Mouse (Mus musculus): ENCODE data around the gene Scml4. TPM values are rescaled to one million over a fixed set of nuclear protein-coding genes. Genes with fewer than 3 reads are reported as not detected.

The Scml4 gene
- polyA plus RNA-seq, 1 experiment from 2014 or later, result 9.3 TPM

- WGBS, result 41% methylated on average over 7 of the region's 7 CpGs
- peak; percentile 48 for DNase-seq (ENCODE audit: low spot score)
These were observed 121.0 kb downstream of the Scml4 start for GRCm38 (mm10) chr10:42980999-42981757.

GRCm38 (mm10) chr10:42984886-42985285, 124.7 kb downstream of the Scml4 start:
- WGBS, result 47% methylated on average over 4 of the region's 4 CpGs
- no peak overlapping the region for H3K4me3 ChIP-seq (replicated peaks; ENCODE audit: low read length)
- H3K9ac ChIP-seq, result no peak overlapping the region
- H3K4me2 ChIP-seq (replicated peaks), result no peak overlapping the region
- no peak for DNase-seq (ENCODE audit: low spot score)
- 0 out of 2 replicates have a peak, but pooled peaks cover 6% of the 10 kb centered on the region for H3K4me1 ChIP-seq (replicated peaks; ENCODE audit: control insufficient read depth, insufficient read depth, low read length)
- no peak for ATAC-seq (ENCODE audit: low FRiP score)
- no peaks in the 10 kb centered on the region for H3K36me3 ChIP-seq (replicated peaks; ENCODE audit: control insufficient read depth, insufficient read depth)
- H3K27ac ChIP-seq, result no peak overlapping the region
- no peaks in the 10 kb centered on the region for H3K9me3 ChIP-seq (ENCODE audit: control insufficient read depth, low read length)
- no peaks in the 10 kb centered on the region for H3K27me3 ChIP-seq (ENCODE audit: control insufficient read depth, insufficient read depth, low read length)

More at GRCm38 (mm10) chr10:42980999-42981757, 121.0 kb downstream of the Scml4 start:
- no peak overlapping the region for H3K27ac ChIP-seq
- H3K27me3 ChIP-seq (ENCODE audit: control insufficient read depth, insufficient read depth, low read length), result no peaks in the 10 kb centered on the region
- no peak overlapping the region for H3K9ac ChIP-seq
- H3K4me3 ChIP-seq (replicated peaks; ENCODE audit: low read length), result no peak overlapping the region
- H3K9me3 ChIP-seq (ENCODE audit: control insufficient read depth, low read length), result no peaks in the 10 kb centered on the region
- 0 out of 2 replicates have a peak, but pooled peaks have one; percentile 57 for ATAC-seq (ENCODE audit: low FRiP score)
- no peak overlapping the region for H3K4me2 ChIP-seq (replicated peaks)
- H3K36me3 ChIP-seq (replicated peaks; ENCODE audit: control insufficient read depth, insufficient read depth), result no peaks in the 10 kb centered on the region
- H3K4me1 ChIP-seq (replicated peaks; ENCODE audit: control insufficient read depth, insufficient read depth, low read length), result 0 out of 2 replicates have a peak, but pooled peaks cover 6% of the 10 kb centered on the region

- no peak overlapping the region for H3K27ac ChIP-seq
- H3K4me2 ChIP-seq (replicated peaks), result no peak overlapping the region
- no peaks in the 10 kb centered on the region for H3K9me3 ChIP-seq (ENCODE audit: control insufficient read depth, low read length)
- no peaks in the 10 kb centered on the region for H3K27me3 ChIP-seq (ENCODE audit: control insufficient read depth, insufficient read depth, low read length)
- no peaks in the 10 kb centered on the region for H3K36me3 ChIP-seq (replicated peaks; ENCODE audit: control insufficient read depth, insufficient read depth)
- H3K4me3 ChIP-seq (replicated peaks; ENCODE audit: low read length), result no peak overlapping the region
- peak; percentile 63 for DNase-seq (ENCODE audit: low spot score)
- WGBS, result 21% methylated on average over 6 of the region's 6 CpGs
- peak; percentile 26; the same call in 1 of the 2 replicates for ATAC-seq (ENCODE audit: low FRiP score)
- 0 out of 2 replicates have a peak, but pooled peaks cover 5% of the 10 kb centered on the region for H3K4me1 ChIP-seq (replicated peaks; ENCODE audit: control insufficient read depth, insufficient read depth, low read length)
- no peak overlapping the region for H3K9ac ChIP-seq
These were observed 127.5 kb downstream of the Scml4 start for GRCm38 (mm10) chr10:42987594-42988052.

- 61% methylated on average over 15 of the region's 15 CpGs for WGBS
These were observed 128.5 kb downstream of the Scml4 start for GRCm38 (mm10) chr10:42988627-42989026.

GRCm38 (mm10) chr10:42989910-42990309, 129.7 kb downstream of the Scml4 start:
- Histone ChIP-seq H3K4me3 (replicated peaks; ENCODE audit: low read length) (no peak overlapping the region), H3K36me3 (replicated peaks; ENCODE audit: control insufficient read depth, insufficient read depth) (no peaks in the 10 kb centered on the region), H3K27me3 (ENCODE audit: control insufficient read depth, insufficient read depth, low read length) (no peaks in the 10 kb centered on the region), H3K9me3 (ENCODE audit: control insufficient read depth, low read length) (no peaks in the 10 kb centered on the region), H3K4me1 (replicated peaks; ENCODE audit: control insufficient read depth, insufficient read depth, low read length) (peaks cover 15% of the 10 kb centered on the region), H3K9ac (no peak overlapping the region), H3K4me2 (replicated peaks) (no peak overlapping the region), H3K27ac (no peak overlapping the region)
- ATAC-seq (ENCODE audit: low FRiP score) (no peak), DNase-seq (ENCODE audit: low spot score) (peak; percentile 70)
- WGBS, result 35% methylated on average over 6 of the region's 6 CpGs

More at GRCm38 (mm10) chr10:42988627-42989026, 128.5 kb downstream of the Scml4 start:
- DNase-seq (ENCODE audit: low spot score), result no peak
- ATAC-seq (ENCODE audit: low FRiP score), result no peak
- Histone ChIP-seq H3K27me3 (ENCODE audit: control insufficient read depth, insufficient read depth, low read length) (no peaks in the 10 kb centered on the region), H3K27ac (no peak overlapping the region), H3K36me3 (replicated peaks; ENCODE audit: control insufficient read depth, insufficient read depth) (no peaks in the 10 kb centered on the region), H3K9ac (no peak overlapping the region), H3K9me3 (ENCODE audit: control insufficient read depth, low read length) (no peaks in the 10 kb centered on the region), H3K4me1 (replicated peaks; ENCODE audit: control insufficient read depth, insufficient read depth, low read length) (peaks cover 5% of the 10 kb centered on the region; the same call in 1 of the 2 replicates), H3K4me3 (replicated peaks; ENCODE audit: low read length) (no peak overlapping the region), H3K4me2 (replicated peaks) (no peak overlapping the region)

GRCm38 (mm10) chr10:42991018-42991417, 130.8 kb downstream of the Scml4 start:
- no peak overlapping the region for H3K27ac ChIP-seq
- H3K27me3 ChIP-seq (ENCODE audit: control insufficient read depth, insufficient read depth, low read length), result no peaks in the 10 kb centered on the region
- H3K4me1 ChIP-seq (replicated peaks; ENCODE audit: control insufficient read depth, insufficient read depth, low read length), result peaks cover 21% of the 10 kb centered on the region
- WGBS, result 38% methylated on average over 9 of the region's 9 CpGs
- H3K4me2 ChIP-seq (replicated peaks), result no peak overlapping the region
- no peaks in the 10 kb centered on the region for H3K9me3 ChIP-seq (ENCODE audit: control insufficient read depth, low read length)
- no peak overlapping the region for H3K9ac ChIP-seq
- H3K36me3 ChIP-seq (replicated peaks; ENCODE audit: control insufficient read depth, insufficient read depth), result no peaks in the 10 kb centered on the region
- ATAC-seq (ENCODE audit: low FRiP score) (no peak), DNase-seq (ENCODE audit: low spot score) (no peak)
- no peak overlapping the region for H3K4me3 ChIP-seq (replicated peaks; ENCODE audit: low read length)

GRCm38 (mm10) chr10:42994331-42994782, 134.2 kb downstream of the Scml4 start:
- H3K27ac ChIP-seq, result no peak overlapping the region
- DNase-seq (ENCODE audit: low spot score) (no peak), ATAC-seq (ENCODE audit: low FRiP score) (peak; percentile 15; the same call in 1 of the 2 replicates)
- 25% methylated on average over 13 of the region's 13 CpGs for WGBS
- H3K9ac ChIP-seq, result no peak overlapping the region
- no peaks in the 10 kb centered on the region for H3K36me3 ChIP-seq (replicated peaks; ENCODE audit: control insufficient read depth, insufficient read depth)
- H3K4me1 ChIP-seq (replicated peaks; ENCODE audit: control insufficient read depth, insufficient read depth, low read length), result peaks cover 21% of the 10 kb centered on the region
- H3K27me3 ChIP-seq (ENCODE audit: control insufficient read depth, insufficient read depth, low read length), result no peaks in the 10 kb centered on the region
- no peak overlapping the region for H3K4me3 ChIP-seq (replicated peaks; ENCODE audit: low read length)
- H3K4me2 ChIP-seq (replicated peaks), result peak overlapping the region; percentile 15
- no peaks in the 10 kb centered on the region for H3K9me3 ChIP-seq (ENCODE audit: control insufficient read depth, low read length)

- ATAC-seq (ENCODE audit: low FRiP score) (no peak), DNase-seq (ENCODE audit: low spot score) (no peak)
- Histone ChIP-seq H3K4me2 (replicated peaks) (no peak overlapping the region), H3K9me3 (ENCODE audit: control insufficient read depth, low read length) (no peaks in the 10 kb centered on the region), H3K4me3 (replicated peaks; ENCODE audit: low read length) (no peak overlapping the region), H3K4me1 (replicated peaks; ENCODE audit: control insufficient read depth, insufficient read depth, low read length) (peaks cover 21% of the 10 kb centered on the region), H3K9ac (no peak overlapping the region), H3K36me3 (replicated peaks; ENCODE audit: control insufficient read depth, insufficient read depth) (no peaks in the 10 kb centered on the region), H3K27me3 (ENCODE audit: control insufficient read depth, insufficient read depth, low read length) (no peaks in the 10 kb centered on the region), H3K27ac (no peak overlapping the region)
- 53% methylated on average over 13 of the region's 13 CpGs for WGBS
These were observed 135.3 kb downstream of the Scml4 start for GRCm38 (mm10) chr10:42995484-42995895.

- Histone ChIP-seq H3K36me3 (replicated peaks; ENCODE audit: control insufficient read depth, insufficient read depth) (no peaks in the 10 kb centered on the region), H3K9me3 (ENCODE audit: control insufficient read depth, low read length) (no peaks in the 10 kb centered on the region), H3K4me2 (replicated peaks) (no peak overlapping the region), H3K27me3 (ENCODE audit: control insufficient read depth, insufficient read depth, low read length) (no peaks in the 10 kb centered on the region), H3K4me1 (replicated peaks; ENCODE audit: control insufficient read depth, insufficient read depth, low read length) (peaks cover 16% of the 10 kb centered on the region), H3K9ac (no peak overlapping the region), H3K4me3 (replicated peaks; ENCODE audit: low read length) (no peak overlapping the region), H3K27ac (no peak overlapping the region)
- 85% methylated on average over 2 of the region's 2 CpGs for WGBS
- ATAC-seq (ENCODE audit: low FRiP score), result no peak
- DNase-seq (ENCODE audit: low spot score), result no peak
These were observed 137.1 kb downstream of the Scml4 start for GRCm38 (mm10) chr10:42997278-42997677.

Measured in hindbrain, embryonic 14.5 days (tissue).